Mouse (Mus musculus) urinary bladder, postnatal 10 days (tissue): ENCODE measurements around the gene Cmip.

ENCODE experiments used
- DNase-seq: peaks from one replicate; pipeline ENCODE4 v3.0.0; 2022; ENCODE audit warnings: low spot score

Gene Cmip

GRCm38 (mm10) chr8:117257821-117258575 lies 1.1 kb downstream of the Cmip start:
- DNase-seq: no peak

- no peak for DNase-seq
Observed at GRCm38 (mm10) chr8:117258576-117259040, 1.7 kb downstream of the Cmip start.

GRCm38 (mm10) chr8:117259431-117260001 lies 2.7 kb downstream of the Cmip start:
- DNase-seq: no peak

- no peak for DNase-seq
Observed at GRCm38 (mm10) chr8:117260234-117260929, 3.5 kb downstream of the Cmip start.

GRCm38 (mm10) chr8:117260930-117261475 lies 4.1 kb downstream of the Cmip start:
- DNase-seq: no peak

- DNase-seq: no peak
Observed at GRCm38 (mm10) chr8:117261702-117262101, 4.8 kb downstream of the Cmip start.

GRCm38 (mm10) chr8:117262685-117263084 lies 5.8 kb downstream of the Cmip start:
- no peak for DNase-seq

GRCm38 (mm10) chr8:117263442-117263841 lies 6.6 kb downstream of the Cmip start:
- no peak for DNase-seq

GRCm38 (mm10) chr8:117265079-117265478 lies 8.2 kb downstream of the Cmip start:
- no peak for DNase-seq

GRCm38 (mm10) chr8:117267403-117268129 lies 10.7 kb downstream of the Cmip start:
- no peak for DNase-seq

GRCm38 (mm10) chr8:117278234-117278633 lies 21.4 kb downstream of the Cmip start:
- DNase-seq: no peak

- DNase-seq: no peak
Observed at GRCm38 (mm10) chr8:117278668-117279132, 21.8 kb downstream of the Cmip start.

GRCm38 (mm10) chr8:117280488-117280887 lies 23.6 kb downstream of the Cmip start:
- no peak for DNase-seq

- no peak for DNase-seq
Observed at GRCm38 (mm10) chr8:117281676-117282075, 24.8 kb downstream of the Cmip start.

- no peak for DNase-seq
Observed at GRCm38 (mm10) chr8:117282141-117282950, 25.5 kb downstream of the Cmip start.

- DNase-seq: no peak
Observed at GRCm38 (mm10) chr8:117284768-117285484, 28.1 kb downstream of the Cmip start.

GRCm38 (mm10) chr8:117287966-117288365 lies 31.1 kb downstream of the Cmip start:
- DNase-seq: no peak

GRCm38 (mm10) chr8:117289016-117289415 lies 32.2 kb downstream of the Cmip start:
- no peak for DNase-seq

- DNase-seq: no peak
Observed at GRCm38 (mm10) chr8:117290506-117290905, 33.6 kb downstream of the Cmip start.

- no peak for DNase-seq
Observed at GRCm38 (mm10) chr8:117292262-117292661, 35.4 kb downstream of the Cmip start.
